Mouse (Mus musculus) ovary, postnatal 36 days (tissue): ENCODE results near the gene Fgfr2.

ENCODE experiments used
- DNase-seq: peaks from one replicate; pipeline ENCODE4 v3.0.0; 2022; ENCODE audit warnings: low spot score, mixed read lengths

The Fgfr2 gene

DNA sequence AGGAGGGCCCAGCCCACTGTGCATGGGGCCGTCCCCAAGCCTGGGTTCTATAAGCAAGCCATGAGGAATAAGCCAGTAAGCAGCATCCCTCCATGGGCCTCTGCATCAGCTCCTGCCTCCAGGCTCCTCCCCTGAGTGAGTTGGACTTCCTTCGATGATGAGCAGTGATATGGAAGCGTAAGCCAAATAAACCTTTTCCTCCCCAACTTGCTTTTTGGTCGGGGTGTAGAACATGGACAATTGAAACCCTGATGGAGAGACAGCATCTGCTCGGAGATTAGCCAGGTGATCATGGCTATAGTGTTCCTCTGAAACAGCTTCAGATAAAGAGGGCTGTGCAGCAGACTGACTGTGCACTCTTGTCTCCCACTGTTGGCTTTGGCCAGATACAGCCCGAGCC is 2155.2 kb downstream of the Fgfr2 start:
- DNase-seq = no peak

DNA sequence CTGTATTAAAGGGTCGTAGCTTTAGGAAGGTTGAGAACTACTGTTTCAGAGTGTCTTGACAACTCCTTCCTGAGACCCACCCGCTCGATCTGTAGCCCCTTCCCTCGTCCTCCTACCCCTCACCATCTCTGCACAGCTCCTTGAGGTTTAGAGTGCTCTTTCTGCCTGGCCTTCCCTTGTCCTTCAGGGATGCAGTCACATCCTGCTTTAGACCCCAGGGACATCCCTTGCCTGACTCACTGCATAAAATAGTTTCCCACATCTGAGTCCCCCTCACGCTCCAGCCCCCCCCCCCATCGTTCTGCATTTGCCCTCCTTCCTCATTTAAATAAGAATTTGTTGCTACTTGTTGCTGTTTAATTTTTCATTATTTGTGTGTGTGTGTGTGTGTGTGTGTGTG is 2156.3 kb downstream of the Fgfr2 start:
- no peak for DNase-seq

DNA sequence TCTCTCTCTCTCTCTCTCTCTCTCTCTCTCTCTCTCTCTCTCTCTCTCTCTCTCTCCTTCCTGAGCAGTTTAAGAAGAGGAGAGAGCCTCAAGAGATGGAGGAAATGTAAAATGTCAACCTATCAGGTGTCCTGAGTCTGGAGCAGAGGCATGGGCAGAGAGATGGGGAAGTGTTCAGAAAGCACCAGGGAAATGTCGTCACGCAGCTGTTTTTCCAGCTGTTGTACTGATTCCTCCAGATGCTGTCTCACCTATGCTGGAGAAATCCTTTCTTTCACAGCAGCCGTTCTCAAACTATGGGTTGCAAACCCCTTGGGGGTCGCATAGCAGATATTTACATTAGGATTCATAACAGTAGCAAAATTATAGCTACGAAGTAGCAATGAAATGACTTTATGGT is 2156.7 kb downstream of the Fgfr2 start:
- DNase-seq = no peak

GRCm38 (mm10) chr7:130965909-130966365 is 2157.2 kb downstream of the Fgfr2 start:
- no peak for DNase-seq

DNA sequence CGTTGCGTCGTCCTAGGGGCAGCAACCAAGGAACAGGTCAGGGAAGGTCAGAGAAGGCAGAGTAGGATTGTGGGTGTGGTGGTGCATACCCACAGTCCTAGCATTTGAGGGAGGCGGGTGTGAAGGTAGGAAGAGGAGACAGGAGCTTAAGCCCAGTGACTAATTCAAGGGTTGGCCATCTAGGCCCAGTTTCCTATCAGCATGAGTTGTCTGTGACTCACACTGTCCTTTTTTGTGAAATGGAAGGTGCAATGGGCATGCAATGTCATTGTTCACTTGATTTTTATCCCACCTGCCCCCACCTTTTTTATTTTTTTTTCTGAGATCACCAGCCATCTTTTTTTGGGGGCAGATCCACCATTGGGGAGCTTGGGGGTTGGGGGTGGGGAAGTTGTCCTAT is 2157.8 kb downstream of the Fgfr2 start:
- DNase-seq = no peak

GRCm38 (mm10) chr7:130964686-130965085 is 2158.5 kb downstream of the Fgfr2 start:
- DNase-seq = peak; percentile 75

DNA sequence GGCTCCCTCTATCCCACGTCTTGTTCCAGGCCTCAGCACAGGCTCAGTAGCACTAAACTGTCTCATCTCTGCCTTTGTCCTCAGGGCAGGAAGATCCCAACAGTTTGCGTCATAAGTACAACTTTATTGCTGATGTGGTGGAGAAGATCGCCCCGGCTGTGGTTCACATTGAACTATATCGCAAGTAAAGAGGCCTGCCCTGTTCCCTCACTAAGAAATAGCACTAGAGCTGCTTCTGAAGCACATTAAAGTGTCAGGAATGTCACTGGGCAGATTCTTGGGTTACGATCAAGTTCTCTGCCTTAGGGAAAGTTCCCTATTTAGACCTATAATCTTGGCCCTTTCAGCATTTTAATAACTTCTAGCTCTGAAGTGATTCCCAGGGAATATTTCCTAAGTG is 2161.7 kb downstream of the Fgfr2 start:
- no peak for DNase-seq

GRCm38 (mm10) chr7:130959868-130960267 is 2163.3 kb downstream of the Fgfr2 start:
- peak; percentile 51 for DNase-seq

DNA sequence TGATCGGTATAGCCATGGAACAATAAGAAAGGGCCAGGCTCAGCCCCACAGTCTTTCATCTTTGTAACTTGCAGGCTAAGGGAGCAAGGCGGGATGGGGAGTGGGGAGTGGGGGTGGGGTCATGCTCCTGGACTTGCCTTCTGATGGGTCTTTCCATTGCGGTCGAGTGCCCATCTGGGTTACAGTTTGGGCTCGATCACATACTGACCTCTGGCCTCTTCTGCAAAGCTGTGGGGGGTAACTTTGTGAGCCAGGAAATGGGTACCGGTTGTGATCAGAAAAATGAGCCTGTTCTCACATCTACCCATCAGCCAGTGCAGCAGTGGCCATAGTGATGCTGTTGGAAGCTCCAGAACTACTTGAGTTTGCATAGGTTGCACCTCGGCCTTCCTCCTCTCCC is 2164.6 kb downstream of the Fgfr2 start:
- DNase-seq = no peak

- no peak for DNase-seq
Observed at GRCm38 (mm10) chr7:130954177-130954601, 2169.0 kb downstream of the Fgfr2 start.

- no peak for DNase-seq
Observed at GRCm38 (mm10) chr7:130953376-130953775, 2169.8 kb downstream of the Fgfr2 start.

- DNase-seq = peak; percentile 44
Observed at GRCm38 (mm10) chr7:130951004-130951403, 2172.1 kb downstream of the Fgfr2 start.

- no peak for DNase-seq
Observed at GRCm38 (mm10) chr7:130950482-130950881, 2172.7 kb downstream of the Fgfr2 start.

GRCm38 (mm10) chr7:130949331-130949751 is 2173.8 kb downstream of the Fgfr2 start:
- peak; percentile 56 for DNase-seq

DNA sequence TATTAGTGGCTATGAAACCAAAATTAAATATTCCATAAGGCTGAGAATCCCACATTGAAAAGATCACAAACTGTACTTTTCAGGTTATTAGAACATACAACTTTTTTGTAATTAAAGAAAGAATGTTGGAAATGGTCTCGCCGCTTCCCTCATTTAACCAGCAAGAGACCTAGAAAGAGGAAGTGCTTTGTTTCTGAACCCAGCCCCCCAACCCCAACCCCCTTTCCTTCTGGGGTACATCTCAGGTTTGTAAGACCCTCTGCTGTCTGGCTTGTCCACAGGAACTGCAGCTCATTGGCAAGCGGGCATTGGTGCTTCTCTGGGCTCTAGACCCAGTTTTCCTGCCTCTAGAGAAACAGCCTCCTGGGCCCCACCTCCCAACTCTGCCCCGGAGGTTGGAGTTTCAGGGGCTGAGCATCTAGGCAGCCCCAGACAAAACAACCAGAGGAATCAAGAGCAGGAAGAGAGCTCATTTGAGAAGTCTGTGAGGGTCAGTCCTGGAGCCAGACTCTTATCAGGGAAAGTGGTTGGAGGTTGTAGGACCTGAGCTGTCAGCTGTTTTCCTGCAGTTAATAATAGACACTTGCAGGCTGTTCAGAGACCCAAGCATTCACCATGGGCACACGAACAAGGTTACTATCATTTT is 2174.5 kb downstream of the Fgfr2 start:
- DNase-seq = peak; percentile 49

- no peak for DNase-seq
Observed at GRCm38 (mm10) chr7:130946303-130946702, 2176.8 kb downstream of the Fgfr2 start.

GRCm38 (mm10) chr7:130945730-130946129 is 2177.4 kb downstream of the Fgfr2 start:
- no peak for DNase-seq

GRCm38 (mm10) chr7:130944766-130945475 is 2178.2 kb downstream of the Fgfr2 start:
- no peak for DNase-seq

DNA sequence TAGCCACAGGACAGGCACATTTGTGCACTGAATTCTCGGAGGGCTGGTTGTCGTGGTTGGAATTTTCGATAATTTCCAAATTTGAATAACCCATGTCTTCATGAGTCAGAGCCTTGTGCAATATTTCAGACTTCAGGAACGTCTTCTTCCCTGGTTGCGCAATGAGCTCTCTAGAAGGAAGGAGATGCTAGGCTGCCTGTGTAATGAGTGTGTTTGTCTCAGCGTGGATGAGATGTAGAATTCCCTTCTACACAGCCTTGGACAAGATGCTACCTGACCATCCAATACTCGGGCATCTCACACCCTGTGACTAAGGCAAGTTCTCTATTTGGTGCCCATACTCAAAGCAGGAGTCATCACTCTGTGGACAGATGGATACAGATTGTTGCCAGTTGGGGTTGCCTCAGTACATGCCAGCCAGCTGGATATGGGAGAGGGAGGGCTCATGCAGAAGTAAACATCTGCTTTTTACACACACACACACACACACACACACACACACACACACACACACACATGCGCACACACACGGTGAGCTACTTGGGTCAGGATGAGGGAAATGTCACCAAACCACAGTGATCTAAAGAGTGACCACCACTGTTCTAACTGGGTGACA is 2179.8 kb downstream of the Fgfr2 start:
- no peak for DNase-seq

DNA sequence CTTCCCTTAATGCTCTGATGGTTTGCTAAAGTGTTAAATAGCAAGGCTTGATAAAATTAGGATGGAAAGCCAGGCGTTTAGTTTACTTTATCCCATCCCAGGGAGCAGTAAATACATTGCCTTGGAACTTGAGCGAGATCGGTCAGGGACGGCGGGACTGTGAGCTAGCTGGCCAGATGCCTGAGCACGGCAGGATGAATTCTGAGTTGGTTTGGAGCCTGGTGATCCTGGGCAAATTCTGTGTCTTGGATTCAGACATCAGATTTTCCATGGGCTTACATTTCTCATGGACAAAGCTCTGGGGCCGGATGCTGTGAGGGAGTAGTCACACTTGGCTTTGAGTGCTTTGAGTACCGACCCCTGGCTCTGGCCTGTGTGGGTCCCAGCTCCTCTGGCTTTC is 2182.4 kb downstream of the Fgfr2 start:
- no peak for DNase-seq

DNA sequence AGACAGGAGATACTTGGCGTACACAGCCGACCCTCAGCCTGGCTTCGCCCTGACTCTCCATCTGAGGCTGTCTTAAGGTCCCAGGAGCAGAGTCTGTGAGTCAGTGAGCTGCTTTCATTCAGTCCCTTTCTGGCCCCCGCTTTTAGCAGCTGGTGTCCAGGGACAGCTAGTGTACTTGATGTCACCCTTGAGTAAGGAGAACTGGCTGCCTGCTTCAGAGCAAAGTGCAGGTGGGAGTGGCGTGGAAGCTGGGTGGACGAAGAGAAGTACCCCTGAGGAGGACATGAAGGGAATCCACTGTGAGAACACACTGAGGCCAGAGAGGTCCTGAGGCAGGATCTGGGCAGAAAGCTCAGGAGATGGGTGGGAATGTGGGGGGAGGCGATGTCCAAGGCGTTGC is 2184.3 kb downstream of the Fgfr2 start:
- no peak for DNase-seq

DNA sequence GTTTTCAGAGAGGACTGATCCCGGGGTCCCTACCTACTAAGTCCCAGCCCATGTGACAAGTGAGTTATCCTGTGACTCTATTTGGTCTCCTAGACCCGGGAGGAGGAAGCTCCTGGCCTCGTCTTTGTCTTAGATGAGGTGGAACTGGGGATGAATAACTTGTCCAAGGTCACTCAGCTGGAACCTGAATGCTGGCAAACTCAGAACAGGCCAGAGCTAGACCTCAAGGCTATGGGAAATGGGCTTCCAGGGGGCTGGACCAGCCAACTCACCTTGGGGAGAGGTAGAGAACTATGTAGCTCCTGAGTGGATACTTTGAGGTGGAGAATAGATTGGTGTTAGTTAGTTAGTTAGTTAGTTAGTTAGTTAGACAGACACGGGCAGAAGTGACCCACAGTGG is 2185.1 kb downstream of the Fgfr2 start:
- no peak for DNase-seq

DNA sequence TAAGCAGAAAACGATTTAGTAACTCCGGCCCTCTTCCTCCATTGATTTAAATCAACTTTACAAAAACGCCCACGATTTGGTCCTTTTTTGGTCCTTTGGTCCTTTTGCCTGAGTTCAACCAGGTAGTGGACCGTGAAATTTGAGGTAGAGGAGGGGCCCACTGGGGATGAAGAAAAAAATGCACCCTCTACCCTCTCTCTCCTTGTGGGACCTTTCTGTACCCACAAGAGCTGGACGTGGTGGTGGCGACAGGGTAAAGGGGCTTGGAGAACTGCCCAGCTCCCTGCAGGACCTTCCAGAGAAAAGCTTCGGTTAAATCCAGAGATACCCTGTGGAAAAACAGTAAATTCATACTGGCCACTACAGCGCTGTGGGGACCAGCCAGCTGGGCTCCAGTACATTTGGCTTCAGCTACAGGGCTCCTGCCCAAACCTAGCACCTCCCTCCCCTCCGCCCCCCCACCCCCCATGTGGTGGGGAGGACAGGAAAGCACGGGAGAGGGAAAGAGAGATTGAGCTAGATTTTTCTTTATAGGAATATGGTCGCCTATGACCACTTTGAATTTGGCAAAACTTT is 2185.8 kb downstream of the Fgfr2 start:
- DNase-seq = no peak
